Mouse (Mus musculus) ES-CJ7 (cell line): Measurements from ENCODE around the gene Terb2.
A peak's percentile ranks its signal among the peaks of the same experiment; 100 is the strongest.

Experiments
- DNase-seq: peaks from one replicate; pipeline ENCODE4 v3.0.0; 2011; ENCODE audit warnings: low read depth, low spot score

Gene Terb2

GRCm38 (mm10) chr2:122186106-122186505 is at the start of gene Terb2, which contains the start of gene Patl2:
Gene Terb2, plus strand, starts transcription at chr2:122186272.
Gene Patl2, minus strand, starts transcription at chr2:122186189.
- peak; percentile 83 for DNase-seq

- no peak for DNase-seq
Measured at GRCm38 (mm10) chr2:122137839-122138465, 48.1 kb upstream of the Terb2 start.

DNA sequence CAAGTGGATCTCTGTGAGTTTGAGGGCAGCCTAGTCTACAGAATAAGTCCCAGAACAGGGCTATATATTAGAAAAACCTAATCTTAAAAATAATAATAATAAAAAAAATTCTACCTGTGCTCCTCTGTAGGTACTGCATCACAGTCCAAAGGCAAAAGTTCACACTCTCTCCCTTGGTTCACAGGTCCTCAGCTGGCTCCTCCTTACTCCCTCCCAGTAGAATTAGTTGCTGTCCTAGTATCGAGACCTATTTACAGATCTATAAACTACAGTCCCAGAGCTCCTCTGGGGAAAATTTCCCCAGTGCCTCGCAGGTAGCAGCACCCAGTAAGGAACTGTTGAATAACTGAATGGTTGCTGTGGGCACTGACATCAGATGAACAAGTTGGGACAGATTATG is 45.3 kb upstream of the Terb2 start:
- no peak for DNase-seq

GRCm38 (mm10) chr2:122141332-122141967 is 44.6 kb upstream of the Terb2 start:
- DNase-seq = peak; percentile 30

- no peak for DNase-seq
Measured at GRCm38 (mm10) chr2:122143111-122143510, 43.0 kb upstream of the Terb2 start.

GRCm38 (mm10) chr2:122145756-122146155 is 40.3 kb upstream of the Terb2 start:
- DNase-seq = no peak

DNA sequence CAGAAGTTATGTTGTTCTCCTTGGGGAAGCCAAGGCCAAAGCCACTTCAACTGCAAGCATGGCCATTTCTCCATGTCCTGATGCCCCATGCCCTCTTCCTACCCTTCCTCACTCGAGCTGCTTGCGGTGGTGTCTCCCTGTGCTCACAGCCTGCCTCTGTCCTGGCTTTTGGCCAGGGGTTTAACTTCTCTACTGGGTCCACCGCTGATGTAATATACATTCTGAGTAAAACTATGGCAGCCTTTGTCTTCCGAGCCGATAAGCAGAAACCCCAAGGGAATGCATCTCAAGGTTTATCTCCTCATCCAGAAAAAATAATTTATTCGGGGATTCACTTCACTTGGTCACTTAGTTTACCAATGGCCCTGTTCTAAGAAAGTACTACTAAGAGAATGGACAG is 39.4 kb upstream of the Terb2 start:
- DNase-seq = no peak

DNA sequence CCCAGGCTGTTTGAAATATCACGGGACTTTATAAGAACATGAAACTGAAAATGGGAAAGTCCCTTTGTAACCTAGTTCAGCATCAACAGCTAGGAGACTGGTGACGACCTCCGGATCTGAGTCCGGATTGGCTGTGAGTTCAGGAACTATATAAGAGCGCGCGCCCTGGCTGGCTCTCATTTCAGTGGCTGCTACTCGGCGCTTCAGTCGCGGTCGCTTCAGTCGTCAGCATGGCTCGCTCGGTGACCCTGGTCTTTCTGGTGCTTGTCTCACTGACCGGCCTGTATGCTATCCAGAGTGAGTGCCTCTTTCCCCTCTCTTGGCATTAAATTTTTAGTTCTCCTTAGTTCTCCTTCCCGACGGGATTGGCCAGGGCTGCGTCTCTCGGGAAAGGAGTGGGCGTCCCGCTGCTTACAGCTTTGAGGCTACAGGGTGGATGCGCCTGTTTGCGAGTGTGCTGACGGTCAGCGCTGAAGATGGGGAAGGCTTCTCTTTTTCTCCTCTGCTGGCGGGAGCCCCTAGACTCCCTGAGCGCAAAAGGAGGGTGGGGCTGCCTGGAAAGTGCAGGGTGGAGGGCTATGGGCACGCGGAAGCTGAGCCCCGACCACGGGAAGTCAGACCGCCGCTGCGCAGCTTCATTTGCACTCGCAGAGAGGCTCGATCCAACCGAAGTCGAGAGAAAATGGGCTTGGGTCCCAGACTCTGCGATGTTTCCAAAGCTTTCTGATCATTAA is 38.4 kb upstream of the Terb2 start, which contains the start of gene B2m:
TSS of gene B2m (plus strand) at position 179 of the 734 bp plus-strand sequence.
- DNase-seq = peak; percentile 90

GRCm38 (mm10) chr2:122148242-122148917 is 37.7 kb upstream of the Terb2 start:
- DNase-seq = no peak

DNA sequence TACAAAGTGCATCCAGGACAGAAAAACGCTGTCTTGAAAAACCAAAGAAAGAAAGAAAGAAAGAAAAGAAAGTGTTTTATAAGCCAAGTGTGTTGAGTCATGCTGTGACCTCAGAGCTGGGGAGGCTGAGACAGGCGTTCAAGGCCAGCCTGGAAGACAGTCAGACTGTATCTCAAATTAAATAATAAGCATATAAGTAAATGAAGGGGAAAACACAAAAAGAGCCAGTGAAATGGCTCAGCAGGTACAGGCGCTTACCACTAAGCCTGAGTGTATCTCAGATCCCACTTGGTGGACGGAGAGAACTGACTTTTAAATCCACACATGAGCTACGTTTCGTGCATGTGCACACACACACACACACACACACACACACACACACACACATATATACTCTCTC is 36.8 kb upstream of the Terb2 start:
- no peak for DNase-seq

DNA sequence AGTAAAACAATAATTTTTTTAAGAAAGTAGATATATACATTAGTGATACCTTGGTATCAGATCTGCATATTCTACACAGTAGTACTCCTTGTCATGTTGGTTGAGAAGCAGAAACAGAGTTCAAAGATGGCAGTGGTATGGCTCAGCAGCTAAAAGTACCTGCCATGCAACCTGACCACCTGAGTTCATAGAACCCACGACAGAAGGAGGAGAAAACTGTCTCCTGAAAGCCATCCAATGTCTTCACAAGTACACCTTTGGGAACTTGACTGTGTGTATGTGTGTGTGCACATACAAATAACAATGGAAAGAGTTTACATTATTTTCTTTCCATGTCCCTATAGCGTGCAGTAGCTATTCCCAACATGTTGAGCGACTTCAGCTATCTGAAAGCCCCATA is 36.4 kb upstream of the Terb2 start:
- DNase-seq = no peak

- DNase-seq = no peak
Measured at GRCm38 (mm10) chr2:122151221-122151620, 34.9 kb upstream of the Terb2 start.

DNA sequence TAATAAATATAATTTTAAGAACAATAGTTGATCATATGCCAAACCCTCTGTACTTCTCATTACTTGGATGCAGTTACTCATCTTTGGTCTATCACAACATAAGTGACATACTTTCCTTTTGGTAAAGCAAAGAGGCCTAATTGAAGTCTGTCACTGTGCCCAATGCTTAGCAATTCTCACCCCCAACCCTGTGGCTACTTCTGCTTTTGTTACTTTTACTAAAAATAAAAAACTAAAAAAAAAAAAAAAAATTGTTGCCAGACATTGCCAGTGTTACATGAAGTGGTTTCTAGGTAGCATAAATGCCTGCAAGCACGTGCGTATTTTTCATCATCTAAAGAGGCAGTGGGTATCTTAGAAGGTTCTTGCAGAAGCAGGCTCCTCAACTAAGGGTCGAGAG is 33.2 kb upstream of the Terb2 start:
- no peak for DNase-seq

- no peak for DNase-seq
Measured at GRCm38 (mm10) chr2:122153681-122154365, 32.2 kb upstream of the Terb2 start.

GRCm38 (mm10) chr2:122154479-122154878 is 31.6 kb upstream of the Terb2 start:
- no peak for DNase-seq

DNA sequence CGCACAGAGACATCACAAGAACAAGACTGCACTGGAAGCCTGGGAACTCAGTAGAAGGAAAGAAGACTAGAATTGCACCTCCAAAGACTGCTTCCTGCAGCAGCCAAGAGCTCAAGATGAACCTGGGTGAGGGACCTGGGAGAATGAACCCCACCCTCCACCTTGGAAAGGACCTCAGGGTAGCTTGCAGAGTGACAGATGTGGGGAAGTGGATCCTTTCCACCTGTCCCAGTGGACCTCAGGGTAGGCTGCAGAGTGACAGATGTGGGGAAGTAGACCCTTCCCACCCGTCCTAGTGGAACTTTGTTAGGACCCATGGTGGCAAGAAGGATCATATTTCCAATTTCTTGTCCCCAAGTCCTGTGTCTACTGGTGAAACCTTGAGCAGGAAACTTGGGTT is 30.8 kb upstream of the Terb2 start:
- no peak for DNase-seq

DNA sequence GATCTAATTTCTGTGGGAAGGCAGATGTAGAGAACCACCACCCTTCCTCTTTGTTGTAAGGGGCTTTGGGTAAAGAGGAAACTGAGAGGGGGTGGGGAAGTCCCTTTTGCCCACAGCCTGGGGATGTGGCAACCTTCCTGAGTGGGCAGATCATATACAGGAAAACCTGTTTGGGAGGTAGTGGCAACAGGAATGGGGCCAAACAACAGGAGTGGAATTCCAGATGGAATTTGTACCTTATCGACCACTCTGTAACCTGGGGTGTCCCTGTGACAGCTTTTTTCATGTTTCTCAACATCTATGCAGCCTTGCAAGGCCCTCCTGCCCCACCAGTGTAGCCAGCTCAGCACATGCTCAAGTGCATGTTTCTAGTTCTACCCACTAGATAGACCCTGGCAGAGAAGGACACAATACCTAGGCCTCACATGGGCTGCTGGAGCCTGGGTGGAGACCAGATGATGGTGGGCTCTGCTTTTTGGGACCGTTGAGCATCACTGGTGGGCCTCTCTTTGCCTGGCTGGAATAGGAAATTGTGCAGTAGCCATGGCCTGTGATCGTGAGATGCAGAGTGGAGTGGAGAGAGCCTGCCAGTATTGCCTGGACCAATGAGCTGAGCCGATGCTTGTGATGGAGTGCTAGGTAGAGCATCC is 29.9 kb upstream of the Terb2 start:
- DNase-seq = no peak

DNA sequence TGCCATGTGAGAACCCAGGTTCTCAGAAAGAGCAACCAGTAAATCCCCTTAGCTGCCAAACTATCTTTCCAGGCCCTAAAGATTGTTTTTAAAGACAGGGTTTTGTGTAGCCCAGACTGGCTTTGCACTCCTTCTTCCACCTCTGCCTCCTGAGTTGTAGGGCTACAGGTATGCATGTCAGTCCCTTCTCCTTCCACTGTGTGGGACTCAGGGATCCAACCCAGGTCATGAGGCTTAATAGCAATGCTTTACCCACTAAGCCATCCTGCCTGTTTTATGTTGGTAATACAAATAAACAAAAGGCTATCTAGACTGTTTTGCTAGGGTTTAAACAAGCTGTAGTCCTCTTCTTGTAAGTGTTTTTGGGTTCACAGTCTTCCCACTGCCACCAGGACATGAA is 28.5 kb upstream of the Terb2 start:
- DNase-seq = no peak

DNA sequence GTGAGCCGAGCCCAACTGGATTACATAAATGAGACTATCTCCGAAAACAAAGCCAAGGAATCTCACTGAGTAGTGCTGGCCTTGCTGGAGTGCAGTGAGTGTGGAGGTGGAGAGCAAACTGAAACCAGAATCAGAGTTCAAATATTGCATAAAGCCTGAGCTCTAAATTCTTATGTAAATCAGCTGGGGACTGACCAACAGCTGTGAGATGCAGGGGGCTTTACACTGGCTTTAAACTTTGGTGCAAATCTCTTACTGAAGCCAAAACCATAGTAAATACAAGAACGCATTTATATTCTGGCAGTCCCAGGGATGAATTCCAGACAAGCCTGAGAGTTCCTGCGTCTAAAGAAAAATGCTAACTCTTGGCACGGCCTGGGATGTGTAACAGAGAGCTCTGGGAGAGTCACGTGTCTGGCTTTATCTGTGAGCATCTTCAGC is 27.7 kb upstream of the Terb2 start:
- no peak for DNase-seq

- no peak for DNase-seq
Measured at GRCm38 (mm10) chr2:122159667-122160066, 26.4 kb upstream of the Terb2 start.

DNA sequence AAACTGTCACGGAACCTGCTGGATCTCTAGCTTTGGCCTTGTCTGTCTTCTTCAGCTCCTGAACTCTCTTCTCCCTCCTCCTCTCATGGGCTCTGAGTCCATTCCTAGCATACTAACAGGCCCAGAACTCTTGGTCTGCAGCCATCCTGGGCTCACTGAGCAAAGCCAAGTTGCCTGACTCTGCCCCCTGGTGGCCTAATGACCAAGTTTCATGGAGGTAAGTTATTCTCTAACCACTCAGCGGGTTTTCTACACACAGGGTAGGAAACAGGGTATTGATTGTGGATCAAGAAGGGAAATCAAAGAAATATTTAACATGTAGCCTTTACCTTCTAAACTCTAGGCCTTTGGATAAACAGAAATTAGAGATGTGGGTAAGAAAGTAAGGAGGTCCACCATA is 25.4 kb upstream of the Terb2 start, which contains the start of gene Trim69:
TSS of gene Trim69 (plus strand) at position 21 of the 400 bp plus-strand sequence.
- DNase-seq = peak; percentile 75
